Mouse (Mus musculus) heart, embryonic 15.5 days (tissue): Measurements from ENCODE around the gene Sh3pxd2b. TPM values are rescaled to one million over a fixed set of nuclear protein-coding genes. Genes with fewer than 3 reads are reported as not detected.

Source experiments
- ATAC-seq: fragments of 200-750 bp; cut with Nextera tagmentation; replicated peaks from 2 replicates; pipeline ENCODE4 v1.8.0; 2017; ENCODE audit warnings: low read depth, moderate TSS enrichment; ENCODE audit not compliant: insufficient number of reproducible peaks, insufficient read depth, low FRiP score
- H3K27ac ChIP-seq: fragments of 300-500 bp; sonication (generic); 2 replicates; pipeline ENCODE4 v1.5.1; 2015; ENCODE audit warnings: mild to moderate bottlenecking, inconsistent platforms
- H3K27me3 ChIP-seq: fragments of 300-500 bp; sonication (generic); 2 replicates; pipeline ENCODE4 v1.6.1; 2015; ENCODE audit warnings: inconsistent platforms
- H3K36me3 ChIP-seq: fragments of 300-500 bp; sonication (generic); 2 replicates; pipeline ENCODE4 v1.6.1; 2015; ENCODE audit warnings: mild to moderate bottlenecking, inconsistent platforms
- H3K4me1 ChIP-seq: fragments of 300-500 bp; sonication (generic); replicated peaks from 2 replicates; pipeline ENCODE4 v1.6.1; 2015; ENCODE audit warnings: inconsistent platforms
- H3K4me2 ChIP-seq: fragments of 300-500 bp; sonication (generic); 2 replicates; pipeline ENCODE4 v1.6.1; 2015; ENCODE audit warnings: inconsistent platforms, mild to moderate bottlenecking, moderate library complexity
- H3K4me3 ChIP-seq: fragments of 300-500 bp; sonication (generic); 2 replicates; pipeline ENCODE4 v1.5.1; 2015; ENCODE audit warnings: mild to moderate bottlenecking, inconsistent platforms
- H3K9ac ChIP-seq: fragments of 300-500 bp; sonication (generic); 2 replicates; pipeline ENCODE4 v1.6.1; 2015; ENCODE audit warnings: mild to moderate bottlenecking, inconsistent platforms
- H3K9me3 ChIP-seq: fragments of 300-500 bp; sonication (generic); replicated peaks from 2 replicates; pipeline ENCODE4 v1.6.1; 2016; ENCODE audit warnings: inconsistent platforms
- WGBS: fragments of 180-500 bp; shearing (Covaris S2); methylation state at CpG from one replicate; pipeline ENCODE4 v1.1.7; 2015; ENCODE audit warnings: mixed read lengths; 5-methylcytosine and 5-hydroxymethylcytosine counted together
- polyA plus RNA-seq: library from polyadenylated mRNA; unstranded; fragments of >200 nt; fragmentation: Nextera tagmentation; extraction: Ambion mirVana; gene quantifications from 2 replicates; pipeline ENCODE4 v1.2.1, GENCODE M21; 2015

The Sh3pxd2b gene
- polyA plus RNA-seq, 1 experiment from 2014 or later: 9.3 TPM

GRCm38 (mm10) chr11:32342770-32343191 lies 4.8 kb upstream of the Sh3pxd2b start:
- no peak for ATAC-seq
- Histone ChIP-seq H3K36me3 (no peaks in the 10 kb centered on the region), H3K27ac (no peak overlapping the region), H3K4me1 (peaks cover 26% of the 10 kb centered on the region), H3K9me3 (no peaks in the 10 kb centered on the region), H3K4me2 (no peak overlapping the region), H3K9ac (no peak overlapping the region), H3K4me3 (no peak overlapping the region), H3K27me3 (0 out of 2 replicates have a peak, but pooled peaks cover 9% of the 10 kb centered on the region)
- WGBS: 17% methylated on average over 2 of the region's 2 CpGs

GRCm38 (mm10) chr11:32343350-32343749 lies 4.3 kb upstream of the Sh3pxd2b start:
- 0 out of 2 replicates have a peak, but pooled peaks cover 9% of the 10 kb centered on the region for H3K27me3 ChIP-seq
- ATAC-seq: no peak
- no peaks in the 10 kb centered on the region for H3K9me3 ChIP-seq
- no peak overlapping the region for H3K4me2 ChIP-seq
- peaks cover 31% of the 10 kb centered on the region for H3K4me1 ChIP-seq
- WGBS: 87% methylated on average over 1 of the region's 1 CpGs
- no peak overlapping the region for H3K27ac ChIP-seq
- no peaks in the 10 kb centered on the region for H3K36me3 ChIP-seq
- H3K4me3 ChIP-seq: no peak overlapping the region
- no peak overlapping the region for H3K9ac ChIP-seq

GRCm38 (mm10) chr11:32345504-32346297 lies 1.9 kb upstream of the Sh3pxd2b start:
- no peak for ATAC-seq
- Histone ChIP-seq H3K27me3 (0 out of 2 replicates have a peak, but pooled peaks cover 9% of the 10 kb centered on the region), H3K4me1 (peaks cover 30% of the 10 kb centered on the region), H3K9me3 (no peaks in the 10 kb centered on the region), H3K4me2 (no peak overlapping the region), H3K27ac (peak overlapping the region; percentile 25; the same call in 1 of the 2 replicates), H3K4me3 (no peak overlapping the region), H3K36me3 (no peaks in the 10 kb centered on the region), H3K9ac (no peak overlapping the region)
- WGBS: 72% methylated on average over 6 of the region's 6 CpGs

GRCm38 (mm10) chr11:32347264-32347606 lies 385 bp upstream of the Sh3pxd2b start:
- Histone ChIP-seq H3K4me2 (peak overlapping the region; percentile 92), H3K9me3 (no peaks in the 10 kb centered on the region), H3K27me3 (0 out of 2 replicates have a peak, but pooled peaks cover 9% of the 10 kb centered on the region), H3K9ac (peak overlapping the region; percentile 88), H3K36me3 (peaks cover 4% of the 10 kb centered on the region; the same call in 1 of the 2 replicates), H3K27ac (peak overlapping the region; percentile 68; the same call in 1 of the 2 replicates), H3K4me1 (peaks cover 27% of the 10 kb centered on the region), H3K4me3 (peak overlapping the region; percentile 84)
- 6% methylated on average over 10 of the region's 10 CpGs for WGBS
- peak; percentile 8; the same call in 1 of the 2 replicates for ATAC-seq

- no peak for ATAC-seq
- Histone ChIP-seq H3K9ac (peak overlapping the region; percentile 88), H3K27me3 (0 out of 2 replicates have a peak, but pooled peaks cover 9% of the 10 kb centered on the region), H3K9me3 (no peaks in the 10 kb centered on the region), H3K36me3 (peaks cover 4% of the 10 kb centered on the region; the same call in 1 of the 2 replicates), H3K4me1 (peaks cover 40% of the 10 kb centered on the region), H3K4me2 (peak overlapping the region; percentile 92), H3K27ac (peak overlapping the region; percentile 68), H3K4me3 (peak overlapping the region; percentile 84)
- WGBS: 30% methylated on average over 9 of the region's 9 CpGs
These were observed 1.0 kb downstream of the Sh3pxd2b start for GRCm38 (mm10) chr11:32348433-32349283.

- no peak for ATAC-seq
- Histone ChIP-seq H3K4me2 (peak overlapping the region; percentile 92), H3K4me3 (peak overlapping the region; percentile 84), H3K27ac (peak overlapping the region; percentile 68), H3K36me3 (peaks cover 4% of the 10 kb centered on the region; the same call in 1 of the 2 replicates), H3K9me3 (no peaks in the 10 kb centered on the region), H3K27me3 (0 out of 2 replicates have a peak, but pooled peaks cover 9% of the 10 kb centered on the region), H3K9ac (no peak overlapping the region), H3K4me1 (peaks cover 47% of the 10 kb centered on the region)
- 65% methylated on average over 13 of the region's 13 CpGs for WGBS
These were observed 1.8 kb downstream of the Sh3pxd2b start for GRCm38 (mm10) chr11:32349284-32349953.

- no peak overlapping the region for H3K27ac ChIP-seq
- no peak overlapping the region for H3K4me3 ChIP-seq
- peaks cover 56% of the 10 kb centered on the region for H3K4me1 ChIP-seq
- H3K36me3 ChIP-seq: peaks cover 4% of the 10 kb centered on the region; the same call in 1 of the 2 replicates
- H3K27me3 ChIP-seq: no peaks in the 10 kb centered on the region
- H3K9me3 ChIP-seq: no peaks in the 10 kb centered on the region
- H3K9ac ChIP-seq: no peak overlapping the region
- H3K4me2 ChIP-seq: no peak overlapping the region
- no peak for ATAC-seq
- WGBS: 37% methylated on average over 6 of the region's 6 CpGs
These were observed 5.3 kb downstream of the Sh3pxd2b start for GRCm38 (mm10) chr11:32352946-32353345.

GRCm38 (mm10) chr11:32355377-32355776 lies 7.8 kb downstream of the Sh3pxd2b start:
- ATAC-seq: no peak
- WGBS: 78% methylated on average over 1 of the region's 1 CpGs
- Histone ChIP-seq H3K4me2 (no peak overlapping the region), H3K27me3 (no peaks in the 10 kb centered on the region), H3K36me3 (peaks cover 4% of the 10 kb centered on the region; the same call in 1 of the 2 replicates), H3K9me3 (no peaks in the 10 kb centered on the region), H3K9ac (no peak overlapping the region), H3K4me1 (peaks cover 42% of the 10 kb centered on the region), H3K4me3 (no peak overlapping the region), H3K27ac (no peak overlapping the region)

- Histone ChIP-seq H3K27ac (0 out of 2 replicates have a peak overlapping the region, but pooled peaks have one; percentile 5), H3K9me3 (no peaks in the 10 kb centered on the region), H3K9ac (no peak overlapping the region), H3K4me3 (no peak overlapping the region), H3K4me2 (no peak overlapping the region), H3K4me1 (peaks cover 45% of the 10 kb centered on the region), H3K27me3 (no peaks in the 10 kb centered on the region), H3K36me3 (no peaks in the 10 kb centered on the region)
- 43% methylated on average over 9 of the region's 9 CpGs for WGBS
- 0 out of 2 replicates have a peak, but pooled peaks have one; percentile 16 for ATAC-seq
These were observed 10.1 kb downstream of the Sh3pxd2b start for GRCm38 (mm10) chr11:32357686-32358085.

GRCm38 (mm10) chr11:32358399-32358798 lies 10.8 kb downstream of the Sh3pxd2b start:
- H3K9ac ChIP-seq: no peak overlapping the region
- WGBS: 60% methylated on average over 6 of the region's 6 CpGs
- no peak overlapping the region for H3K4me3 ChIP-seq
- H3K27me3 ChIP-seq: no peaks in the 10 kb centered on the region
- H3K4me1 ChIP-seq: peaks cover 45% of the 10 kb centered on the region
- H3K4me2 ChIP-seq: no peak overlapping the region
- H3K27ac ChIP-seq: no peak overlapping the region
- H3K9me3 ChIP-seq: no peaks in the 10 kb centered on the region
- no peaks in the 10 kb centered on the region for H3K36me3 ChIP-seq
- no peak for ATAC-seq
